Mouse (Mus musculus) liver, adult 2 months (tissue): ENCODE data around the gene Eif4ebp2. TPM values are rescaled to one million over a fixed set of nuclear protein-coding genes. Genes with fewer than 3 reads are reported as not detected.

Experiments
- DNase-seq: peaks from one replicate; pipeline ENCODE4 v3.0.0-alpha.2; 2011; ENCODE audit warnings: low read depth, low spot score; ENCODE audit errors: extremely low read depth
- H3K27ac ChIP-seq: fragments of 200-500 bp; replicated peaks from 2 replicates; pipeline ENCODE4 v1.5.1; 2012; ENCODE audit warnings: low read depth, mild to moderate bottlenecking, control low read depth, inconsistent platforms, low read length; ENCODE audit not compliant: insufficient read depth
- H3K27me3 ChIP-seq: fragments of 200-500 bp; 2 replicates; pipeline ENCODE4 v1.6.1; 2012; ENCODE audit warnings: mild to moderate bottlenecking, moderate library complexity, low read length, inconsistent platforms; ENCODE audit not compliant: control insufficient read depth, insufficient read depth
- H3K36me3 ChIP-seq: fragments of 200-500 bp; 2 replicates; pipeline ENCODE4 v1.6.1; 2012; ENCODE audit warnings: low read length, inconsistent platforms; ENCODE audit not compliant: control insufficient read depth, insufficient read depth
- H3K4me1 ChIP-seq: fragments of 200-500 bp; 2 replicates; pipeline ENCODE4 v1.6.1; 2011; ENCODE audit warnings: low read length; ENCODE audit not compliant: control insufficient read depth, insufficient read depth
- H3K4me3 ChIP-seq: fragments of 200-500 bp; 2 replicates; pipeline ENCODE4 v1.5.1; 2011; ENCODE audit warnings: low read depth, mild to moderate bottlenecking, control low read depth, low read length, moderate library complexity; ENCODE audit not compliant: insufficient read depth
- H3K79me2 ChIP-seq: fragments of 200-500 bp; 2 replicates; pipeline ENCODE4 v1.6.1; 2012; ENCODE audit warnings: inconsistent platforms, mild to moderate bottlenecking, low read length, moderate library complexity; ENCODE audit not compliant: control insufficient read depth, insufficient read depth
- H3K9ac ChIP-seq: fragments of 200-500 bp; 2 replicates; pipeline ENCODE4 v1.6.1; 2012; ENCODE audit warnings: low read depth, mild to moderate bottlenecking, control low read depth, inconsistent platforms, low read length
- CTCF ChIP-seq: fragments of 200-500 bp; IDR thresholded peaks from 2 replicates; pipeline ENCODE4 v1.5.1; 2011; ENCODE audit warnings: low read depth, low read length, control low read depth
- POLR2A ChIP-seq: fragments of 200-500 bp; IDR thresholded peaks from 2 replicates; pipeline ENCODE4 v1.6.1; 2011; ENCODE audit warnings: low read length, control low read depth; ENCODE audit not compliant: insufficient read depth; ENCODE audit errors: extremely low read depth
- WGBS: fragments of 180-500 bp; shearing (Covaris S2); methylation state at CpG from one replicate; pipeline ENCODE4 v1.1.7; 2018; 5-methylcytosine and 5-hydroxymethylcytosine counted together
- polyA plus RNA-seq: library from polyadenylated mRNA; depleted of rRNA; stranded (reverse); fragments of >200 nt; gene quantifications from 2 replicates; pipeline ENCODE4 v1.2.3, GENCODE M21; 2012
- total RNA-seq: library from RNA; depleted of rRNA; stranded (reverse); fragments of >200 nt; gene quantifications from 2 replicates; pipeline ENCODE4 v1.2.3, GENCODE M21; 2014

Gene Eif4ebp2
- total and polyA plus RNA-seq, 2 experiments: 28.2 to 117 TPM

DNA sequence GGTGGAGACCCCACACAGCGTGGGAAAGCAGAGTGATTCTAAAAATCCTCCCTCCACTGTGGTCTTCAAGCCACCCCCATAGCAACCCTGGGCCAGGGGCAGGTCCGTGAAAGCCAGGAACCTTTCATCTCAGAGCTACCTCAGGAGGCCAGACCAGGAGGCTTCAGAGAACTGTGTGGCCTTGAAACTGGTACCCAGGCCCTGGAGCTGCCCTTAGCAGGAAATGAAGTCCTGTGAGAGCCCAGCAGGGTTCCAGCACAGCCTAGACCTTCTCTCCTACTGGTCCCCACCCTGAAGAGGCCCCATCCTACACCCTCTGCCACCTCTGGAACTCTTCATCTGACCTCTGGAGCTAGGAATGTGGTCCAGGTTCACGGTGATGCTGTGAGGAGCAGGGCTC lies 54.3 kb downstream of the Eif4ebp2 start:
- TF ChIP-seq CTCF (no peak), POLR2A (no peak)
- no peak for DNase-seq
- WGBS: 80% methylated on average over 3 of the region's 3 CpGs

DNA sequence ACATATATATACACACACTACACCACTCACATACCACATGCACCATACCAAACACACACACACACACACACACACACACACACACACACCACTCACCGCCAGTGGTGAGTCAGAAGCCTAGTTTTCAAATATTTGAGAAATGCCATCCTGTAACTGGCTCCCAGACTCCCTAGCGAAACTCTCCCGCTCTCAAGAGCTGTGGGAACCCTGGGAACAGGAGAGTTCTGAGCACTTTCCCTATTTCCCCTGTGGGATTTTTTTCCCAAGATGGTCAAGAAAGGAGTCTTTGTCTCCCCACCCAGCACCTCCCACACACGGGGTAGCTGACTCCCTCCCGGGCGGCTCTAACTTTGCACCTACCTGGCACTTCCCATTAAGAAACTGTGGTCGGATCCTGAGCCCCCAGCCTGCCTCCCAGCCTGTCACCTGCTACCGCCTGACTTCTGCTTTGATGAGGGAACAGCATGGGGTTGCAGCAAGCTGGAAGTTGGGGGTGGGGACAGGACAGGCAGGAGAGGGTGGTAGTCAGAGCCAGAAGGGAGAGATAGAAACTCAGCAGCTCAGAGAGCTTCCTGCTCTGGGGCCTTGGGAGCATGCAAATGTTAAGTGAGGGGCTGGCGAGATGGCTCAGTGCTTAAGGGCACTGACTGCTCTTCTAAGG lies 57.9 kb downstream of the Eif4ebp2 start:
- no peak overlapping the region for H3K4me3 ChIP-seq
- DNase-seq: no peak
- H3K27ac ChIP-seq: no peak overlapping the region
- H3K36me3 ChIP-seq: no peaks in the 10 kb centered on the region
- WGBS: 45% methylated on average over 9 of the region's 9 CpGs
- no peaks in the 10 kb centered on the region for H3K79me2 ChIP-seq
- no peaks in the 10 kb centered on the region for H3K27me3 ChIP-seq
- no peak overlapping the region for H3K9ac ChIP-seq
- TF ChIP-seq POLR2A (no peak), CTCF (no peak)
- H3K4me1 ChIP-seq: no peaks in the 10 kb centered on the region

More for the DNA sequence above, 54.3 kb downstream of the Eif4ebp2 start:
- Histone ChIP-seq H3K36me3 (no peaks in the 10 kb centered on the region), H3K4me1 (no peaks in the 10 kb centered on the region), H3K4me3 (no peak overlapping the region), H3K27me3 (no peaks in the 10 kb centered on the region), H3K27ac (no peak overlapping the region), H3K79me2 (no peaks in the 10 kb centered on the region), H3K9ac (no peak overlapping the region)

DNA sequence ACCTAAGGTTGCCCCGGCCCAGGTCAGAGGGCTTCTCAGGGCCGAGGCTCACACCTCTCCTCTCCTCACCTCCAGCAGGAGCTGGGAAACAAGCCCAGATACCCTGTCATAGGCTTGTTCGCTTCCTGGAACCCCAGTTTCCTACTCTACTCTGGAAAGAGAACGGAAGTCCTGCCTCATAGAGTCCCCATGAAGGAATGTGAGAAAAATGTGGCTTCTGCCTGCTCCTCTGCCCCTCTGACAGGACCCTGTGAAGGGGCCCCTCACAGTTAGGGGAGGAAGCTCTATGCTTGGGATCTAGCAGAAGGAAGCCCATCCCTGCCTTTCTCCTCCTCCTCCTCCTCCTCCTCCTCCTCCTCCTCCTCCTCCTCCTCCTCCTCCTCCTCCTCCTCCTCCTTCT lies 59.9 kb downstream of the Eif4ebp2 start:
- H3K4me1 ChIP-seq: no peaks in the 10 kb centered on the region
- WGBS: 47% methylated on average over 4 of the region's 4 CpGs
- TF ChIP-seq CTCF (no peak), POLR2A (no peak)
- H3K4me3 ChIP-seq: no peak overlapping the region
- H3K36me3 ChIP-seq: no peaks in the 10 kb centered on the region
- no peaks in the 10 kb centered on the region for H3K27me3 ChIP-seq
- DNase-seq: no peak
- no peak overlapping the region for H3K27ac ChIP-seq
- no peaks in the 10 kb centered on the region for H3K79me2 ChIP-seq
- H3K9ac ChIP-seq: no peak overlapping the region

DNA sequence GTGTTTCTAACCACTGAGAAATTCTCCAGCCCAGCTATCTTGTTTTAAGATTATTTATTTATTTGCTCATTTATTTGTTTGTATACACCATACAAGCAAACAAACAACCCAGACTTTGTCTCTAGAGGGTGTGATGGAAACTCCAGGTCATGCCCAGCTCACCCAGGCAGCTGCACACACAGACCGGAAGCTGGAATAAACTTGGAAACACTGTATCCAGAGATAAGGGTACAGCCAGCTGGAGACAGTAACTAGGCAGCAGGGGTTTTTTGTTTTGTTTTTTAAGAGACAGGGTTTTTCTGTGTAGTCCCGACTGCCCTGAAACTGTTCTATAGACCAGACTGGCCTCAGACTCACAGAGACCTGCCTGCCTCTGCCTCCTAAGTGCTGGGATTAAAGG lies 62.3 kb downstream of the Eif4ebp2 start:
- no peak for DNase-seq
- no peak for TF ChIP-seq POLR2A
- no peak for TF ChIP-seq CTCF
- Histone ChIP-seq H3K27ac (no peak overlapping the region), H3K4me3 (no peak overlapping the region), H3K36me3 (no peaks in the 10 kb centered on the region), H3K9ac (no peak overlapping the region), H3K79me2 (no peaks in the 10 kb centered on the region), H3K27me3 (no peaks in the 10 kb centered on the region), H3K4me1 (no peaks in the 10 kb centered on the region)
- 67% methylated on average over 2 of the region's 2 CpGs for WGBS

DNA sequence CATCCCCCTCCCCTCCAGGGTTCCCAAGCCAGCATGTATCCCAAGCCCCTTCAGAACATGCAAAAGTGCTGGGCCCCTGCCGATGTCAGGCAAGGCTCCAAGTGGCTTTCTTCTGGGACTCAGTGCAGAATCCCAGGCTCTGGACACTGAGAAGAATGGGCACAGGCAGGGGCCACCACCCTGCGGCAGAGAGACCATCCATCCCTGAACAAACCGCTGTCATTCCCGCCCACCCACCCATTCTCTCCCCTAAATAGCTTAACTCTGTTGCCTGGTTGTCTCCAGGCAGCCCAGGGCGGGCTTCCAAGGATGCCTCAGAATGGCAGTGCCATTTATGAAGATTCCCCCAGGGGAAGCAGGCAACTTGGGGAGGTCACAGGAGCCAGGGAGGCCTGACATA lies 63.4 kb downstream of the Eif4ebp2 start:
- H3K27ac ChIP-seq: no peak overlapping the region
- no peaks in the 10 kb centered on the region for H3K36me3 ChIP-seq
- TF ChIP-seq CTCF: no peak
- no peak for TF ChIP-seq POLR2A
- DNase-seq: no peak
- H3K4me3 ChIP-seq: no peak overlapping the region
- no peak overlapping the region for H3K9ac ChIP-seq
- H3K4me1 ChIP-seq: no peaks in the 10 kb centered on the region
- H3K27me3 ChIP-seq: no peaks in the 10 kb centered on the region
- H3K79me2 ChIP-seq: no peaks in the 10 kb centered on the region
- 88% methylated on average over 5 of the region's 5 CpGs for WGBS

DNA sequence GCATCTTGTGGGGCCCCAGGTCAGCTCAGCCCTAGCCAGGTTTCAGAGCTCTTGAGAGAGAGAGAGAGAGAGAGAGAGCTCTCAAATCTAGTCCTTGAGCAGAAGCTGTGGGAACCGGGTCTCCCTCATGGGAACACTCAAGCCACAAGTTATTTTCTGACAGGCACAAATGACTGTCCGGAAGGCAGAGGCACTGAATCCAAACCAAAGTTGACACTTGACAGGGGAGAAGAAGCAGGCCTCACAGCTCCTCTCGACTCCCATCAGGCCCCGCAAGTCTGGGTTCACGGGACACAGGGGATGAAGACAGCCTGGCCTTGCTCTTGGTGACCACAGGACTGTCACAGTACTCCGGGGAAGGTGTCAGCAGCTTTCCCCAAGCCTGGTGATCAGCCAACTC lies 66.2 kb downstream of the Eif4ebp2 start:
- Histone ChIP-seq H3K27me3 (no peaks in the 10 kb centered on the region), H3K9ac (no peak overlapping the region), H3K79me2 (no peaks in the 10 kb centered on the region; the same call in 1 of the 2 replicates), H3K36me3 (no peaks in the 10 kb centered on the region), H3K4me1 (peaks cover 2% of the 10 kb centered on the region; the same call in 1 of the 2 replicates), H3K27ac (no peak overlapping the region), H3K4me3 (no peak overlapping the region)
- no peak for TF ChIP-seq POLR2A
- TF ChIP-seq CTCF: no peak
- WGBS: 77% methylated on average over 6 of the region's 6 CpGs
- no peak for DNase-seq
